In genomic region chr8:108920151-108920550, GRCm38 (mm10) we compare ENCODE assay signal across 20 mouse cellular contexts.
DNase-seq lines count a peak whose midpoint lies in the region; ATAC-seq and TF ChIP-seq lines count a peak whose summit lies in the region.
"Had no signal": no experiment of that assay in that cellular context is flagged by ENCODE, and none has a peak within 500 bp of the region (broad histone marks: within the 10 kb centered on the region; RNA-seq: fewer than 3 reads in every experiment).

No protein-coding gene starts in this region.

- TF ChIP-seq EP300 in lung, postnatal 0 days (IDR thresholded peaks at IDR 0.05): no peak

- H3K4me3 ChIP-seq in forebrain, embryonic 14.5 days (ENCODE audit: low read depth, low read length): no peak overlapping the region
- no peak overlapping the region for H3K4me3 ChIP-seq in forebrain, postnatal 0 days (ENCODE audit: low read depth, low read length)
- H3K4me3 ChIP-seq in lung, postnatal 0 days (ENCODE audit: low read depth, low read length): no peak overlapping the region
- H3K4me3 ChIP-seq in neural tube, embryonic 13.5 days: no peak overlapping the region
- H3K4me3 ChIP-seq: embryonic facial prominence, embryonic 12.5 days; heart, embryonic 10.5 days; hindbrain, embryonic 12.5 days had no signal

- no peaks in the 10 kb centered on the region for H3K36me3 ChIP-seq in forebrain, embryonic 14.5 days (ENCODE audit: control insufficient read depth, insufficient read depth, low read length)
- H3K36me3 ChIP-seq in forebrain, postnatal 0 days (ENCODE audit: insufficient read depth): no peaks in the 10 kb centered on the region
- H3K36me3 ChIP-seq in lung, postnatal 0 days (ENCODE audit: insufficient read depth, low read length): no peaks in the 10 kb centered on the region
- H3K36me3 ChIP-seq in neural tube, embryonic 13.5 days: peaks cover 6% of the 10 kb centered on the region; the same call in 1 of the 2 replicates

- ATAC-seq in forebrain, embryonic 14.5 days: no peak
- no peak for ATAC-seq in forebrain, postnatal 0 days
- ATAC-seq in lung, postnatal 0 days: no peak
- ATAC-seq in neural tube, embryonic 13.5 days (ENCODE audit: low read depth): 0 out of 2 replicates have a peak, but pooled peaks have one; percentile 16

- peak; percentile 60 for DNase-seq in forebrain, embryonic 14.5 days (ENCODE audit: low spot score)
- no peak for DNase-seq in forebrain, postnatal 0 days
- peak; percentile 35 for DNase-seq in lung, postnatal 0 days (ENCODE audit: low spot score)
- DNase-seq in lung, postnatal 14 days: no peak
- no peak for DNase-seq in neural tube, embryonic 10.5 days (ENCODE audit: extremely low spot score, low spot score)
- no peak for DNase-seq in cerebellum, postnatal 4 days (ENCODE audit: low spot score in 2 of 2)
- no peak for DNase-seq in left cerebral cortex, postnatal 14 days (ENCODE audit: low spot score in 2 of 2)
- DNase-seq: adrenal gland, adult 8-10 months; adrenal gland, postnatal 36 days; cerebellum, adult 11 months; cerebellum, adult 8-10 months; cerebellum, postnatal 14 days; gastrocnemius, postnatal 10 days; heart, adult 18-20 months; heart, postnatal 10 days; heart, postnatal 4 days had no signal

- H3K27me3 ChIP-seq in forebrain, embryonic 14.5 days (replicated peaks; ENCODE audit: control insufficient read depth, insufficient read depth, low read length): no peaks in the 10 kb centered on the region
- no peaks in the 10 kb centered on the region for H3K27me3 ChIP-seq in forebrain, postnatal 0 days (ENCODE audit: insufficient read depth, low read length)
- no peaks in the 10 kb centered on the region for H3K27me3 ChIP-seq in lung, postnatal 0 days (replicated peaks; ENCODE audit: insufficient read depth, low read length)
- no peaks in the 10 kb centered on the region for H3K27me3 ChIP-seq in neural tube, embryonic 13.5 days
- H3K27me3 ChIP-seq: embryonic facial prominence, embryonic 12.5 days; hindbrain, embryonic 12.5 days had no signal

- H3K9ac ChIP-seq in forebrain, embryonic 14.5 days (ENCODE audit: low read length): no peak overlapping the region
- H3K9ac ChIP-seq in forebrain, postnatal 0 days: no peak overlapping the region
- H3K9ac ChIP-seq in lung, postnatal 0 days (replicated peaks; ENCODE audit: low read depth): no peak overlapping the region
- H3K9ac ChIP-seq in neural tube, embryonic 13.5 days: no peak overlapping the region
- H3K9ac ChIP-seq: embryonic facial prominence, embryonic 12.5 days; hindbrain, embryonic 12.5 days had no signal

- no peak for TF ChIP-seq CTCF in forebrain, postnatal 0 days (IDR thresholded peaks at IDR 0.05; ENCODE audit: low read depth)
- TF ChIP-seq CTCF in lung, postnatal 0 days (IDR thresholded peaks at IDR 0.05): no peak

- H3K27ac ChIP-seq in forebrain, embryonic 14.5 days (ENCODE audit: low read depth, low read length): no peak overlapping the region
- H3K27ac ChIP-seq in forebrain, postnatal 0 days (ENCODE audit: low read depth, low read length): no peak overlapping the region
- no peak overlapping the region for H3K27ac ChIP-seq in lung, postnatal 0 days (ENCODE audit: low read length)
- no peak overlapping the region; the same call in 1 of the 2 replicates for H3K27ac ChIP-seq in neural tube, embryonic 13.5 days (replicated peaks)
- H3K27ac ChIP-seq: embryonic facial prominence, embryonic 12.5 days; heart, embryonic 10.5 days had no signal

- no peak overlapping the region for H3K4me2 ChIP-seq in forebrain, embryonic 14.5 days (ENCODE audit: low read length)
- no peak overlapping the region for H3K4me2 ChIP-seq in forebrain, postnatal 0 days (ENCODE audit: low read depth)
- no peak overlapping the region for H3K4me2 ChIP-seq in lung, postnatal 0 days (replicated peaks; ENCODE audit: low read depth, low read length)
- no peak overlapping the region for H3K4me2 ChIP-seq in neural tube, embryonic 13.5 days
- H3K4me2 ChIP-seq: embryonic facial prominence, embryonic 12.5 days; hindbrain, embryonic 12.5 days had no signal

- intact Hi-C loops in left cerebral cortex, postnatal 14 days (cut with DNase I): no loop called here

- WGBS in forebrain, embryonic 14.5 days: 47% methylated on average over 7 of the region's 7 CpGs
- WGBS in forebrain, postnatal 0 days: 48% methylated on average over 7 of the region's 7 CpGs
- WGBS in lung, postnatal 0 days: 77% methylated on average over 7 of the region's 7 CpGs
- WGBS in neural tube, embryonic 13.5 days: 63% methylated on average over 7 of the region's 7 CpGs

- H3K4me1 ChIP-seq in forebrain, embryonic 14.5 days (ENCODE audit: control insufficient read depth, insufficient read depth, low read length): no peaks in the 10 kb centered on the region
- no peaks in the 10 kb centered on the region for H3K4me1 ChIP-seq in forebrain, postnatal 0 days (ENCODE audit: insufficient read depth)
- H3K4me1 ChIP-seq in lung, postnatal 0 days (ENCODE audit: insufficient read depth, low read depth, low read length): peaks cover 4% of the 10 kb centered on the region; the same call in 1 of the 2 replicates
- peaks cover 36% of the 10 kb centered on the region for H3K4me1 ChIP-seq in neural tube, embryonic 13.5 days (replicated peaks)

- H3K9me3 ChIP-seq in forebrain, embryonic 14.5 days (replicated peaks; ENCODE audit: control insufficient read depth, low read length): no peaks in the 10 kb centered on the region
- H3K9me3 ChIP-seq in forebrain, postnatal 0 days (ENCODE audit: low read length): no peaks in the 10 kb centered on the region
- H3K9me3 ChIP-seq in lung, postnatal 0 days (ENCODE audit: low read length): no peaks in the 10 kb centered on the region
- H3K9me3 ChIP-seq in neural tube, embryonic 13.5 days: no peaks in the 10 kb centered on the region
- H3K9me3 ChIP-seq: embryonic facial prominence, embryonic 12.5 days; heart, embryonic 10.5 days; hindbrain, embryonic 12.5 days had no signal

Comparison
In these comparisons a context has a peak if more than half of its experiments do, and no peak if none do; other contexts are left out.
1. DNase-seq: peak in forebrain, embryonic 14.5 days (single experiment) and lung, postnatal 0 days (single experiment); none in forebrain, postnatal 0 days (single experiment), lung, postnatal 14 days (single experiment), neural tube, embryonic 10.5 days (single experiment), cerebellum, postnatal 4 days (0 of 2) and left cerebral cortex, postnatal 14 days (0 of 2).